9 mouse cellular contexts compared by ENCODE assay signal in genomic region chr9:110743456-110744323, GRCm38 (mm10). TPM values are rescaled to one million over a fixed set of nuclear protein-coding genes. Genes with fewer than 3 reads are reported as not detected.
A peak's percentile ranks its signal among the peaks of the same experiment; 100 is the strongest.
DNase-seq lines count a peak whose midpoint lies in the region; ATAC-seq and TF ChIP-seq lines count a peak whose summit lies in the region.
"Had no signal": no experiment of that assay in that cellular context is flagged by ENCODE, and none has a peak within 500 bp of the region (broad histone marks: within the 10 kb centered on the region; RNA-seq: fewer than 3 reads in every experiment).

No protein-coding gene starts in this region.

- no peaks in the 10 kb centered on the region for H3K9me3 ChIP-seq in lung, embryonic 16.5 days (ENCODE audit: control insufficient read depth, low read length)
- no peaks in the 10 kb centered on the region for H3K9me3 ChIP-seq in intestine, embryonic 16.5 days (ENCODE audit: control insufficient read depth, low read length)
- no peaks in the 10 kb centered on the region for H3K9me3 ChIP-seq in liver, postnatal 0 days (ENCODE audit: low read length)

- peaks cover 24% of the 10 kb centered on the region for H3K27me3 ChIP-seq in lung, embryonic 16.5 days (ENCODE audit: control insufficient read depth, insufficient read depth, low read depth, low read length)
- H3K27me3 ChIP-seq in intestine, embryonic 16.5 days (replicated peaks; ENCODE audit: control insufficient read depth, insufficient read depth, low read length), result peaks cover 11% of the 10 kb centered on the region; the same call in 1 of the 2 replicates
- H3K27me3 ChIP-seq in liver, postnatal 0 days (ENCODE audit: insufficient read depth, low read length), result peaks cover 59% of the 10 kb centered on the region

- peak overlapping the region; percentile 77 for H3K9ac ChIP-seq in lung, embryonic 16.5 days (ENCODE audit: low read length)
- peak overlapping the region; percentile 77 for H3K9ac ChIP-seq in intestine, embryonic 16.5 days (ENCODE audit: low read depth, low read length)
- H3K9ac ChIP-seq in liver, postnatal 0 days (replicated peaks), result peak overlapping the region; percentile 48; the same call in 1 of the 2 replicates

- H3K4me2 ChIP-seq in lung, embryonic 16.5 days (ENCODE audit: low read depth, low read length), result peak overlapping the region; percentile 76
- peak overlapping the region; percentile 88 for H3K4me2 ChIP-seq in intestine, embryonic 16.5 days (ENCODE audit: low read depth, low read length)
- H3K4me2 ChIP-seq in liver, postnatal 0 days (ENCODE audit: low read depth, low read length), result peak overlapping the region; percentile 79

- peaks cover 4% of the 10 kb centered on the region; the same call in 1 of the 2 replicates for H3K4me1 ChIP-seq in lung, embryonic 16.5 days (replicated peaks; ENCODE audit: control insufficient read depth, insufficient read depth, low read length)
- H3K4me1 ChIP-seq in embryonic fibroblast, embryonic 13.5 days (ENCODE audit: control insufficient read depth, insufficient read depth, low read length), result no peaks in the 10 kb centered on the region
- peaks cover 12% of the 10 kb centered on the region; the same call in 1 of the 2 replicates for H3K4me1 ChIP-seq in intestine, embryonic 16.5 days (ENCODE audit: control insufficient read depth, insufficient read depth, low read length)
- no peaks in the 10 kb centered on the region; the same call in 1 of the 2 replicates for H3K4me1 ChIP-seq in liver, postnatal 0 days (ENCODE audit: insufficient read depth)

- H3K4me3 ChIP-seq in lung, embryonic 16.5 days (ENCODE audit: low read length), result peak overlapping the region; percentile 70
- H3K4me3 ChIP-seq in embryonic fibroblast, embryonic 13.5 days (ENCODE audit: insufficient read depth, low read length), result peak overlapping the region; percentile 73
- H3K4me3 ChIP-seq in intestine, embryonic 16.5 days (ENCODE audit: low read length), result peak overlapping the region; percentile 66
- peak overlapping the region; percentile 51 for H3K4me3 ChIP-seq in liver, postnatal 0 days (ENCODE audit: low read depth, low read length)

- DNase-seq in lung, adult 18-20 months, result no peak
- DNase-seq in liver, postnatal 0 days, result peak; percentile 39
- peak; percentile 71 for DNase-seq in testis, postnatal 10 days (ENCODE audit: low spot score)
- DNase-seq in ovary, postnatal 14 days (ENCODE audit: low spot score), result no peak
- no peak for DNase-seq in layer of hippocampus, postnatal 36 days

- no peak for TF ChIP-seq POLR2A in embryonic fibroblast, embryonic 13.5 days (IDR thresholded peaks at IDR 0.05; ENCODE audit: low read depth, low read length)

- TF ChIP-seq CTCF in embryonic fibroblast, embryonic 13.5 days (IDR thresholded peaks at IDR 0.05; ENCODE audit: borderline replicate concordance, insufficient read depth, low read length), result no peak
- TF ChIP-seq CTCF in liver, postnatal 0 days (IDR thresholded peaks at IDR 0.05; ENCODE audit: low read depth), result no peak

- WGBS in lung, embryonic 16.5 days, result 3% methylated on average over 32 of the region's 63 CpGs
- 4% methylated on average over 53 of the region's 63 CpGs for WGBS in intestine, embryonic 16.5 days
- 10% methylated on average over 44 of the region's 63 CpGs for WGBS in liver, postnatal 0 days (ENCODE audit: insufficient replicate concordance)

- TF ChIP-seq EP300 in liver, postnatal 0 days (IDR thresholded peaks at IDR 0.05; ENCODE audit: low read depth), result no peak

- peak; percentile 67 for ATAC-seq in lung, embryonic 16.5 days (ENCODE audit: low read depth)
- peak; percentile 45 for ATAC-seq in intestine, embryonic 16.5 days
- no peak for ATAC-seq in liver, postnatal 0 days

- H3K27ac ChIP-seq in lung, embryonic 16.5 days (ENCODE audit: low read length), result peak overlapping the region; percentile 84
- H3K27ac ChIP-seq in embryonic fibroblast, embryonic 13.5 days (ENCODE audit: insufficient read depth, low read length), result no peak overlapping the region
- H3K27ac ChIP-seq in intestine, embryonic 16.5 days (ENCODE audit: low read length), result peak overlapping the region; percentile 74
- H3K27ac ChIP-seq in liver, postnatal 0 days (ENCODE audit: low read depth), result peak overlapping the region; percentile 39; the same call in 1 of the 2 replicates

- no peaks in the 10 kb centered on the region for H3K36me3 ChIP-seq in lung, embryonic 16.5 days (ENCODE audit: control insufficient read depth, insufficient read depth, low read length)
- H3K36me3 ChIP-seq in intestine, embryonic 16.5 days (ENCODE audit: control insufficient read depth, insufficient read depth, low read length), result no peaks in the 10 kb centered on the region
- H3K36me3 ChIP-seq in liver, postnatal 0 days (replicated peaks; ENCODE audit: insufficient read depth, low read length), result no peaks in the 10 kb centered on the region

RNA-seq across cellular contexts. Expression of gene Myl3, which starts 2.0 kb away (rescaled TPM):
- polyA plus RNA-seq in lung, embryonic 16.5 days (2015; fragmentation: Nextera tagmentation; extraction: Ambion mirVana), result 10.6 and 13.9 TPM in 2 replicates
- polyA plus RNA-seq in embryonic fibroblast, embryonic 13.5 days (2011; ENCODE audit: insufficient read length, low read depth, missing spikeins), result not detected in 2 replicates
- 0.67 and 0.71 TPM in 2 replicates for polyA plus RNA-seq in intestine, embryonic 16.5 days (2015; fragmentation: Nextera tagmentation; extraction: Ambion mirVana)
- 0.52 and 2.0 TPM in 2 replicates for polyA plus RNA-seq in liver, postnatal 0 days (2015; fragmentation: Nextera tagmentation; extraction: Ambion mirVana)
- not detected for total RNA-seq in layer of hippocampus, postnatal 36 days (2021)

RNA-seq across cellular contexts. Expression of gene Pth1r, which starts 3.3 kb away (rescaled TPM):
- 60.3 and 61.6 TPM in 2 replicates for polyA plus RNA-seq in lung, embryonic 16.5 days (2015; fragmentation: Nextera tagmentation; extraction: Ambion mirVana)
- polyA plus RNA-seq in embryonic fibroblast, embryonic 13.5 days (2011; ENCODE audit: insufficient read length, low read depth, missing spikeins), result 9.0 and 13.3 TPM in 2 replicates
- polyA plus RNA-seq in intestine, embryonic 16.5 days (2015; fragmentation: Nextera tagmentation; extraction: Ambion mirVana), result 15.4 and 16.4 TPM in 2 replicates
- polyA plus RNA-seq in liver, postnatal 0 days (2015; fragmentation: Nextera tagmentation; extraction: Ambion mirVana), result 5.2 and 5.3 TPM in 2 replicates
- total RNA-seq in layer of hippocampus, postnatal 36 days (2021), result 1 to 10 TPM; 4.3 to 4.8 TPM

RNA-seq across cellular contexts. Expression of gene Prss42, which starts 54.3 kb away (rescaled TPM):
- not detected in 2 replicates for polyA plus RNA-seq in lung, embryonic 16.5 days (2015; fragmentation: Nextera tagmentation; extraction: Ambion mirVana)
- polyA plus RNA-seq in embryonic fibroblast, embryonic 13.5 days (2011; ENCODE audit: insufficient read length, low read depth, missing spikeins), result not detected in 2 replicates
- not detected in 2 replicates for polyA plus RNA-seq in intestine, embryonic 16.5 days (2015; fragmentation: Nextera tagmentation; extraction: Ambion mirVana)
- polyA plus RNA-seq in liver, postnatal 0 days (2015; fragmentation: Nextera tagmentation; extraction: Ambion mirVana), result not detected in 2 replicates
- total RNA-seq in layer of hippocampus, postnatal 36 days (2021), result not detected
- total RNA-seq: adrenal gland, adult 18-20 months had no signal

Comparison
In these comparisons a context has a peak if more than half of its experiments do, and no peak if none do; other contexts are left out.
1. DNase-seq: peak in liver, postnatal 0 days (single experiment) and testis, postnatal 10 days (single experiment); none in lung, adult 18-20 months (0 of 2), ovary, postnatal 14 days (single experiment) and layer of hippocampus, postnatal 36 days (0 of 2).
2. Peak in every context shown above with its lines, with median percentiles within 50 percentile points of each other: H3K4me2 ChIP-seq, H3K4me3 ChIP-seq and H3K9ac ChIP-seq.